Mouse (Mus musculus): ENCODE data around the gene Nrxn3.

The Nrxn3 gene

DNA sequence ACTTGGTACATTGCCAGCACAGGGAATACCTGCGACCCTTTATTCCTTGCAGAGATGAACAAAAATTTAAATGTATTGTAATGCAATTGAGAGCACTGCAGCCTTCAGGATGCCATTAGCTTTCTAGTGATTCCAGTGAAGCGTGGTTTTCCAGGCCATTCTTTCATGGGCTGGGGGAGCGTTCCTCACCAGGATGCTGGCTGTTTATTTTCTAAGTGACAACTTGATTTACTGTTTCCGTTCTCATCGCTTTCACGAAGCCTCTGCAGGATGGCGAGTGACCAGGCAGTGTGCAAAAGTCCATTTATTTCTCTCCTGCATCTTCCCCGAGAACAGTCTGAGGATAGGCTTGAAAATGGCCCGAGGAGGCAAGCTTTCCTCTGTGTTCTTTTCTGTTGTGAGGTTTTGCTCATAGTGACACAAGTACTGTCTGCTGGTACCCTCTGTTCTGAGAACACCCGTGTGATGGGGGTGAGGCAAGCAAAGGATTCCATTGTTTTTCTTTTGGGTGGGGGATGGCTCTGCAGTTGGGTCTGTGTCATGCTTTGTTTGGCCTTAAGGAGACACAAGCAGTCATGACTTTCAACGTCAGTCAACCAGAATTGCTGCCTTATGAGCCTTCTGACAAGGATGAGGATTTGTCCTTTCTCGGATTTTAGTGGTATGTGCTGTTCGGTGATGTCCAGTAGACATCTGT lies 457.4 kb downstream of the Nrxn3 start:
- no peak for DNase-seq (ENCODE audit: low spot score in 2 of 2)

- no peak for DNase-seq (ENCODE audit: low spot score in 2 of 2)
Measured at GRCm38 (mm10) chr12:89181157-89181561, 458.5 kb downstream of the Nrxn3 start.

DNA sequence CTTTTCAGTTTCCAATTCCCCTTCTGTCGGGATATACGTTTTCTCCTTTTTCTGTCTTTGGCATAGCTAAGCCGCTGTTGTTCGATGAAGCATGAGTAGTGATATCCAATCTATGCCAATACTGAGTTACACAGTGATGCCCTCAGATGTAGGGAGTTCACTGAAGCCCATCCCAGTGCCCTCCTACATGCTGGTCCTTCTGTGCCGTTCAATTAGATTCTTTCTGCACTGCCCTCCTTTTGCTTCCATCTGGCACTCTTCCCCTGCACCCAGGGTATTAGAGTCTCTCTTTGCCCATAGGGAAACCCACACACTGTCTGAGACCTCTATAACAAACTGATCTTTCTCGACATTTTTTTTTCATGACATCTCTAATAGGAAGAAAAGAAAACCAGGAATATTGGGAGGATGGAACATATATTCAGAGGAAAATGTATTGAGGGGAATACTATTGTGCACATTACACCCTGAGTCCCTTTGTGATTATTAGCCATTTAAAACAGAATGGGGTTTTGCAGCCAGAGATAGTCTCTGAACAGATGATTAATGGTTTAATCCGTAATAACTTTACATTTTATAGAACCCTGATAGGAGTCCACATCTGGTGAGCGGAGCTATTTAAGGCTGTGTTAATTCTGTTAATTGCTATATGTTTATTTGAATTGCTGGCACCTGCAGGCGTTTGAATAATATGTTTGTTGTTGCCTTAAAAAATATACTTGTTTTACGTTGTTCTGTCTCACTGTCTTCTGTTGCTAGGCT lies 476.3 kb downstream of the Nrxn3 start:
- no peak for DNase-seq (ENCODE audit: low spot score in 2 of 2)

DNA sequence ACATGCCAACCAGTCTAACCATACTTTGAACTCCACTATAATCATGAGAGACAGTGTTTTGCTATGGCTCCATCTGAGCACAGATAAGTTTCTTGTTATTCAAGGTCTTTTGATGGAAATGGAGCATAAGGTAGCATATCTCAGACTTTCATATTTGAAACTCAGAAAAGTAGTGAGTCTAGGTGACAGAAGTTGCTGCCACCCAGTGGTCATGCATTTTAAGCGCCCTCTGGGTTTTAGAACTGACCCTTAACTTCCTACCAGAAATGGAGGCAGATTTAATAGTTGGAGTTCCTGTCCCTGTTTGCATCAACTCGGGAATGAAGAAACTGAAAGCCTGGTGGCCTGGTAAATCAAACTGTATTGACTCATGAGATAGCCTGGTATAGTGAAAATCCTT lies 488.9 kb downstream of the Nrxn3 start:
- DNase-seq (ENCODE audit: low spot score in 2 of 2), result no peak

GRCm38 (mm10) chr12:89239826-89240225 lies 517.1 kb downstream of the Nrxn3 start:
- DNase-seq (ENCODE audit: low spot score in 2 of 2), result no peak

DNA sequence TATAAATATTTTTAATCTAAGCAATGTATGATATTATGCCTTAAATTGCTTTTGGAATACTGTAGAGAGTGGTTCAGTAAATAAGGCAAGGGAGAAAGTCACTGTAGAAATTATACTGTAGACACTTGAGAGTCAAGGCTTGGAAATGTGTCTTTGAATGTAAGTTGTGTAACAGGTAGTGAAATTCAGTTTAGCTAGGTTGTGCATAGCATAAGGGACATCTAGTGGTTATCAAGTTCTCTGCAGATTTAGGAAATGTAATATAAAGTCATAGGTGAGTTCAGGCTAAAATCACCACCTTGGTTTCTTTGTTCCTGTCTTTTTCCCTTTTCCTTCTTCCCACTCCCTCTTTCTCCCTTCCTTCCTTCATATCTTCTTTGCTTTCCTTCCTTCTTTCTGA lies 518.9 kb downstream of the Nrxn3 start:
- DNase-seq (ENCODE audit: low spot score in 2 of 2), result no peak

- DNase-seq (ENCODE audit: low spot score in 2 of 2), result no peak
Measured at GRCm38 (mm10) chr12:89242476-89242875, 519.8 kb downstream of the Nrxn3 start.

- no peak for DNase-seq (ENCODE audit: low spot score in 2 of 2)
Measured at GRCm38 (mm10) chr12:89255275-89255892, 532.7 kb downstream of the Nrxn3 start.

GRCm38 (mm10) chr12:89258879-89259278 lies 536.2 kb downstream of the Nrxn3 start:
- no peak for DNase-seq (ENCODE audit: low spot score in 2 of 2)

GRCm38 (mm10) chr12:89260076-89260475 lies 537.4 kb downstream of the Nrxn3 start:
- DNase-seq (ENCODE audit: low spot score in 2 of 2), result no peak

- DNase-seq (ENCODE audit: low spot score in 2 of 2), result no peak
Measured at GRCm38 (mm10) chr12:89262261-89262660, 539.6 kb downstream of the Nrxn3 start.

- DNase-seq (ENCODE audit: low spot score in 2 of 2), result no peak
Measured at GRCm38 (mm10) chr12:89282362-89283343, 560.0 kb downstream of the Nrxn3 start.

GRCm38 (mm10) chr12:89284412-89284811 lies 561.7 kb downstream of the Nrxn3 start:
- DNase-seq (ENCODE audit: low spot score in 2 of 2), result no peak

DNA sequence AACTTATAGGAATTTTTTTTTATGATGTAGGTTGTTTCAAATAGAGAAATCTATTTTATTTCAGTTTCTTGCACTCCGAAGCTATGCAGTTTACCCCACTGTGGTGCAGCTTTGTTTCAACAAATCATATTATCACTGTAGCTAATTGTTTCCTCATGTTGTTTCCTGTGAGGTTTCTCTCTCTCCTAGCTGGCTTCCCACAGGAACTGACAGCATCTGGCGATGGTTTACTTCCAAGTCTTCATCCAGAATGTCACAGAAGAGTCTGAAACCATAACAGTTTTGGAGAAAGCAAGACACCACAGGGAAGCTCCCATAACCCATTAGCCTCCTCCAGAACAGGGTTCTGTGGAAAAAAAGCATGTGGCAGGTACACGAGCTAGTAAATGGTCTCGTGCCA lies 564.4 kb downstream of the Nrxn3 start:
- no peak for DNase-seq (ENCODE audit: low spot score in 2 of 2)

DNA sequence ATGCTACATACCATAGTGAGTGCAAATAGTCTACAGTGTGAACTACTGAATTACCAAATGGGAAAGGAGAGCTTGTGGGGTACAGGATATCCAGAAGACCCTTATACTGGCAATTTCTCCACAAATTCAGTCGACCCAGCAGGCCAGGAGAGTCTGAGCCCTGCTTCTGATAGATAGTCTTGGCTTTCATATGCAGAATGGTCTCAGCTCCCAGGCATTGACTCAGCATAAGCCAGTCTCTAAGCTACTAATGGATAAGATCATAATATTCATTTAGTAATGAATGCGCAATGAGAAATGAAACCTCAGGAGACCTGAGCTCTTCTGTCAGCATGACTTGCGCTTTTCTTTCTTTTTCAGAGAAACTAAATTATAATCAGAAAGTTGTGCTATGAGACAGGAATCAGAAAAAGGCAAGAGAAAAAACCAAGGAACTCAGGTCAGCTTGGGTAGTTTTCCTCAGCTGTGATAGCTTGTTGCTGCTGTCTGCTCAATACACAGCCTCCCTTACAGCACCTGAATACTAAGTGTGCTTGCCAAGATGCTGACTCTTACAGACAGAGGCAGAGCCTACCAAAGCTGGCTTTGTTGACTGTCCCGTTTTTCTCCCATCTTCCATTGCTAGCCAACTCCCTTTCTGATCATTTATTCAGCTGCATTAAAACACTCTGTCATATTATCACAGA lies 567.1 kb downstream of the Nrxn3 start:
- no peak for DNase-seq (ENCODE audit: low spot score in 2 of 2)

- no peak for DNase-seq (ENCODE audit: low spot score in 2 of 2)
Measured at GRCm38 (mm10) chr12:89290736-89291574, 568.3 kb downstream of the Nrxn3 start.

GRCm38 (mm10) chr12:89302011-89302410 lies 579.3 kb downstream of the Nrxn3 start:
- DNase-seq (ENCODE audit: low spot score in 2 of 2), result peak; percentile 73 to 77

DNA sequence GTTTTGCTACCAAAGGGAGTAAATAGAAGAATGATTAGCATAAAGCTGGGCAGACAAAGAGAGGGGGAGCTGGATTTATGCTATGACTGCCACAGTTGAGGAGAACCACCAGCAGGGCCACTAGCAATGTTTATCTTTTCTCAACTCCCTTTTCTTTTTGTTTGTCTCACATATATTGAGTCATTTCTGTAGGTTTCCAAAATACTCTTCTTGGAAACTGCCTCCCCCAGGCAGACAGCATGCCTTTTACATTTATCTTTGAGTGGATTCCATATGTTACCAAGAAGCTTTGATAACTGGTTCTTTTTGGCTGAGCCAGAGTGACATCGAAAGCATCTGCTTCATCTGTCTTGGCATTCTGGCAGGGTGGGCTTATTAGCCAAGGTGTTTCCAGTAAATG lies 587.5 kb downstream of the Nrxn3 start:
- no peak for DNase-seq (ENCODE audit: low spot score in 2 of 2)

- DNase-seq (ENCODE audit: low spot score in 2 of 2), result no peak
Measured at GRCm38 (mm10) chr12:89312586-89312985, 589.9 kb downstream of the Nrxn3 start.

DNA sequence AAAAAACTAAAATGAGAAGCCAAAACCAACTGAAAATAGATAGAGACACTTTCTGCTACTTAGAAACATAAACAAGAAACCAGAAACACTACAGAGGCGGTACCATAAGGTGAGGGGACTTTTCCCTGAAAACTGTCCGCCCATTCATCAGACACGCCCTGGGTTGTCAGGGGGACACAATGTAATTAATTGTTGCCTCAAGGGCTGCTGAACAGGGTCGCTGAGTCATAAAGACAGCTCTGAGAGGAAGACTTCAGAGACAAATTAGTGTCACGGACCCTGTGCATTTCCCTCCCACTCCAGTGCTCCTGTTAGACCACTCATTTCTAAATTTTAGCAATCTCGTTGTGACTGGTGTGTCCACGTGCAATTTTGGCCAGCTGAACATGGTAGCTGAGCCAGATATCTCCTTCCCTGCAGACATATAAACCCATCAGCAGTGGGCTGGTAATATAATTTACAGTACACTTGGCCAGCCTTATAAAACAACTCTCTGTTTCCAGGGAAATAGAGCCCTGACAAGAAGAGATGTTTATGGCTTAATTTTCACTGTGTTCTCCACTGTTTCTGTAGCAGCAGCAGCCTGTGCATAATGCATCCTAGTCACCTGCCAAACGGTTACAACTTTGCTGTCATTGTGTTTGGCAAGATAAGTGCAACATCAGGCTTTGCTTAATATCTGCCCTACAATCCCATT lies 603.3 kb downstream of the Nrxn3 start:
- no peak for DNase-seq (ENCODE audit: low spot score in 2 of 2)

All from frontal cortex, postnatal 25 days (tissue).